Mouse (Mus musculus): ENCODE results near the gene Wnt5a. TPM values are rescaled to one million over a fixed set of nuclear protein-coding genes. Genes with fewer than 3 reads are reported as not detected.
A peak's percentile ranks its signal among the peaks of the same experiment; 100 is the strongest.

Wnt5a gene
- polyA plus RNA-seq, 1 experiment from 2014 or later, result 15.4 TPM

DNA sequence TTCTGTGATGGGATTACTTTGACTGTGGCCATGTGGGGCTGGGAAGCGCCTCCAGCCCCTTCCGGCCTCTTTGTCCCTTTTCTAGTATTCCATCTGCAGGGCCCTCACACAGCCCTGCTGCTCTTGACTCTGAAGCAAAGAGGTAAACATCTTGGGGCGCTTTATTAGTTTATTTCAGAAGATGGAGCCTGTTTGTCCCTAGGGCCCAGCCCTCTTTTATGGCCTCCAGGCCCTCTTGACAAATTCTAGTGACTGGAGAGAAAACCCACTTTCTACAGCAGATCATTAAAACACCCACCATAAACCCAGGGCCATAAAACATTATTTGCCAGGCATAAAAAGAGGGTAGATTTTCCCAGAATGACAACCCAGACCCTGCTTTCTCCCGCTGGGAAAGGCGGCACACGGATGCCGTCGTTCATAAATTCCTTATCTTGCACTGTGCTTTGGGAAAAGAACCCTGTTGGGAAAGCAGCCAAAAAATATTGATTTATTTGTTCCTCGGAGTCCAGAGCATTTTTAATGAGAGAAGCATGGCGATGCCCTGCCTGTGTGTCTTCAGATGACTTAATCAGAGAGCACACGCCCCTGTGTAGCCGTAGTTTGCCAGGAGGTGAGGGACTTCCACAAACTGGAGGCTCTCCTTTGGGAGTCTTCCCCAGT, 3.2 kb upstream of the Wnt5a start:
- Histone ChIP-seq H3K27ac (no peak overlapping the region), H3K4me3 (no peak overlapping the region), H3K4me2 (no peak overlapping the region), H3K9ac (no peak overlapping the region), H3K9me3 (no peaks in the 10 kb centered on the region), H3K4me1 (peaks cover 25% of the 10 kb centered on the region), H3K27me3 (replicated peaks) (peaks cover 18% of the 10 kb centered on the region), H3K36me3 (replicated peaks) (no peaks in the 10 kb centered on the region)
- WGBS, result 61% methylated on average over 12 of the region's 12 CpGs
- no peak for ATAC-seq (replicated peaks)

DNA sequence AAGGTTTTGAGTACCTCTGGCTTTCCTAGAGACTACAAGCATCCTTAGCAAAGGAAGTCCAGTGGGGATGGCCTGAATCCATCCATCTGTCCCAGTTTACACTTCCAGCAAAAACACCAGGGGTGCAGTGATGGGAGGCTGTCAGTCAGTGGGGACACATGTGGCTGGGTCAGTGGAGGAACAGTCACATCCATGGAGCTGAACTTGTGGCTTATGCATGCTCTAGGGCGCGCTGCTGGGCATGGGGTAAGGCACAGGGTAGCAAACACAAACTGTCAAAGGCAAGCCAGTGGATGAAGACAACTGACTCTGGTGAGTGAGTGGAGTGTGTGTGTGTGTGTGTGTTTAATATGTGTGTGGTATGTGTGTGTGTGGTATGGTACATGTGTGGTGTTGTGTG, 1.3 kb upstream of the Wnt5a start:
- Histone ChIP-seq H3K4me1 (peaks cover 38% of the 10 kb centered on the region), H3K9ac (no peak overlapping the region), H3K36me3 (replicated peaks) (no peaks in the 10 kb centered on the region), H3K4me3 (no peak overlapping the region), H3K27ac (no peak overlapping the region), H3K9me3 (no peaks in the 10 kb centered on the region), H3K27me3 (replicated peaks) (peaks cover 28% of the 10 kb centered on the region), H3K4me2 (no peak overlapping the region)
- WGBS, result 90% methylated on average over 2 of the region's 2 CpGs
- ATAC-seq (replicated peaks), result no peak

DNA sequence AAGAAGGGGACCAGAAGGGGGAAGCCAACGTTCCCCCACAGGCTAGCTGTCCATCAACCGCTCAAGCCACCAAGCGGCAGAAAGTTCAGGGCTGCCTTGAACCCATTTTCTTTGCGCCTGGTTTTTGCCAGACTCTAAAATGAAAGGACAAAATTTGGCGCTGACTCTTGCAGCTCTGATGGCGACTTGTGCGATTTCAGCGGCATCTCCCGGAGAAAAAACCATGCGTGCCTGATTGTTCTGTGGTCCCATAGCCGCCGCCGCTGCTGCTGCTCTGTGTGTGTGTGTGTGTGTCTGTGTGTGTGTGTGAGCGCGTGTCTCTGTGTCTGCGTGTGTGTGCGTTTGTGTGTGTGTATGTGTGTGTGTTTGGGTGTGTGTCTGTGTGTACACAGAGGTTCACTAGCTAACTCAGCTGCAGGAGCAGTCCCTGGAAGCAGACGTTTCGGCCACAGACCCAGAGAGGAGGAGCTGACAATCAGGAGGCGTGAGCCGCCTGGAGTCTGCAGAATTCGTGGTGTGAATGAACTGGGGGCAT, 568 bp downstream of the Wnt5a start:
- H3K36me3 ChIP-seq (replicated peaks), result no peaks in the 10 kb centered on the region
- H3K4me1 ChIP-seq, result peaks cover 53% of the 10 kb centered on the region
- H3K4me3 ChIP-seq, result peak overlapping the region; percentile 52
- WGBS, result 0% methylated on average over 22 of the region's 22 CpGs
- H3K9ac ChIP-seq, result peak overlapping the region; percentile 52
- peak overlapping the region; percentile 70 for H3K27ac ChIP-seq
- no peaks in the 10 kb centered on the region for H3K9me3 ChIP-seq
- peaks cover 42% of the 10 kb centered on the region for H3K27me3 ChIP-seq (replicated peaks)
- peak; percentile 51 for ATAC-seq (replicated peaks)
- H3K4me2 ChIP-seq, result peak overlapping the region; percentile 95

DNA sequence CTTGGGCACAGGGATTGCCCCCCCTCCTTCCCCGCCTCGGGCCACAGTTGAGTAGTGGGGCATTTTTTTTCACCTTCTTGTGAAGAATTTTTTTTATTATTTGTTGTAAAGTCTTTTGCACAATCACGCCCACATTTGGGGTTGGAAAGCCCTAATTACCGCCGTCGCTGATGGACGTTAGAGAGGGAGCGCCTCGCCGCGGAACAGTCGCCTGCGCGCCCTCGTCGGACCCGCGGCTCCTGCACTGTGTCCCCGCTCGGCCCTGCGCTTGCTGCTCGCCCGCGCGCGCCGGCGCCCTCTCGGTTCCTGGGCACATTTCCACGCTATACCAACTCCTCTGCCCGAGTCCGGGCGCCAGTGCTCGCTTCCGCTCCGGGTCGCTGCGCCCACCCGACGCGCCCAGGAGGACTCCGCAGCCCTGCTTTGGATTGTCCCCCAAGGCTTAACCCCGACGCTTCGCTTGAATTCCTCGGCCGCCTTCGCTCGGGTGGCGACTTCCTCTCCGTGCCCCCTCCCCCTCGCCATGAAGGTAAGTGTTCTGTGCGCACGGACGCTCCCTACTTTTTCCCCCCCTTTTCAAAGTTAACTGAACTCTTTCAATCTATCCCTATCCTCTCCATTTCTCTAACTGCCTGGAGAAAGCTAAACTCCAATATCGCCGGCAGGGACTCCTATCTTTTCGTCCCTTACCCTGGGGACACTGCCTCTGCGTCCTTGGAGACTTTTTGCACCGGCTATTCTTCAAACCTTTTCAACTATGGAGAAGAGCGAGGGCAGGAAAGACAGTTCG, 1.2 kb downstream of the Wnt5a start:
- under 1% methylated on average over 62 of the region's 62 CpGs for WGBS
- Histone ChIP-seq H3K27me3 (replicated peaks) (peaks cover 42% of the 10 kb centered on the region), H3K9ac (peak overlapping the region; percentile 52), H3K27ac (peak overlapping the region; percentile 70), H3K9me3 (no peaks in the 10 kb centered on the region), H3K4me2 (peak overlapping the region; percentile 95), H3K4me1 (peaks cover 60% of the 10 kb centered on the region), H3K36me3 (replicated peaks) (no peaks in the 10 kb centered on the region), H3K4me3 (peak overlapping the region; percentile 52)
- no peak; the same call in 1 of the 2 replicates for ATAC-seq (replicated peaks)

DNA sequence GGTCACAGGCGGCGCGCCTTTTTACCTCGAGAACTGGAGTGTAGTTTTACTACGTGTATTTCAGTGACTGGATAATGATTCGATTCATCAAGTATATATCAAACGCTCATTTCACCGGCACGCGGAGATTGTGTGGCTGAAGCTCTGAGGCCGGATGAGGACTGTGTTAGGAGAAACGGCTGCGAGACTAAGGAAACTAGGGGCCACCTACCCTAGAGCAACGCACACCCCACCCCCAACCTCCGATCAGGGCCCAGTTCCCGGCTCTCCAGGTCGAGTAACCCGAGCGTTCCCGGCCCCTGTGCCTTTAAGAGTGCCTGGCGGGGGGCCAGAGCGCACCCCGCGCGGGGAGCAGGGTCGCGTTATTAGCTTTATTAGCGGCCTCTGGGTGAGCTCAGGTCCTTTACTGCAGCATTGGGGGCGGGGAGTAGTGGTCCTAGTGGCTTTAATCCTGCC, 1.9 kb downstream of the Wnt5a start:
- peaks cover 66% of the 10 kb centered on the region for H3K4me1 ChIP-seq
- H3K27ac ChIP-seq, result peak overlapping the region; percentile 0; the same call in 1 of the 2 replicates
- no peak for ATAC-seq (replicated peaks)
- H3K27me3 ChIP-seq (replicated peaks), result peaks cover 45% of the 10 kb centered on the region
- no peaks in the 10 kb centered on the region for H3K9me3 ChIP-seq
- no peaks in the 10 kb centered on the region for H3K36me3 ChIP-seq (replicated peaks)
- peak overlapping the region; percentile 52 for H3K4me3 ChIP-seq
- H3K9ac ChIP-seq, result no peak overlapping the region; the same call in 1 of the 2 replicates
- peak overlapping the region; percentile 95 for H3K4me2 ChIP-seq
- WGBS, result under 1% methylated on average over 29 of the region's 29 CpGs

DNA sequence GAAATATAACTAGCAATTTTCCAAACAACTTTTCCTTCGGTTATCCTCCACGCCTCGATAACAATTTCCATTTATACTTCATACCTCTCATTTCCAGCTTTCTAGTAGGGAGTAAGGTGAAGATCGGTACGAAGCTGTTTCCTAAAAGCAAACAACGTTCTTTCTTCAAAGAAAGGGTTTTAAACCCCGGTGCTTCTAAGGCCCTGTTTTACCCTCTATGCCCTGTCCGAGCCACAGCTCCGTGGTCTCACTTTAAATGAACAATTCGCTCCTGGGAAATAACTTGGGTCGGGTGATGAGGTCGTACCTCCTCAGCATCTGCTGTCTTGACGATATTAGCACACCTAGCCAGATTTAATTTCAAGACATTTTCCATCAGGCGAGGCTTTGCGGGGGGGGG, 2.5 kb downstream of the Wnt5a start:
- peak overlapping the region; percentile 95 for H3K4me2 ChIP-seq
- no peak overlapping the region for H3K27ac ChIP-seq
- H3K4me3 ChIP-seq, result peak overlapping the region; percentile 52
- H3K4me1 ChIP-seq, result peaks cover 70% of the 10 kb centered on the region
- WGBS, result under 1% methylated on average over 15 of the region's 15 CpGs
- H3K9me3 ChIP-seq, result no peaks in the 10 kb centered on the region
- peaks cover 51% of the 10 kb centered on the region for H3K27me3 ChIP-seq (replicated peaks)
- no peak for ATAC-seq (replicated peaks)
- 0 out of 2 replicates have a peak overlapping the region, but pooled peaks have one; percentile 21 for H3K9ac ChIP-seq
- H3K36me3 ChIP-seq (replicated peaks), result no peaks in the 10 kb centered on the region

DNA sequence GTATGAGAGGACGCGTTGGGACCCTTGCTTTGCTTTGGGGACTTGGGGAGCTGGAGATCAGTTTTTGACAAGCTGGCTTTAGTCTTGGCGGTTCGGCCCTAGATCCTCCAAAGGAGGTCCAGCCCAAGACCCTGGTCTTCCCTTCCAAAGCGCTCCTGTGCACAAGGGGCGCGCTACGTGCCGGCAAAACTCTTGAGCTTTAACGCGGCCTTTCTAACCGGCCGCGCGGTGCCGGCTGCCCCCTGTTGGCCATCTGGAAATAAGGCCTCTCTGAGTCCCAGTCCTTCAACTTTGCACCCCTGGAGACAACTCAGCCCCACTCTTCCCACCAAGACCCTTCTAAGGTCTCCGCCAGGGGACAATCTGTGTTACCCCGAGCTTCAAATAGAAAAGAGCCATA, 2.9 kb downstream of the Wnt5a start:
- Histone ChIP-seq H3K36me3 (replicated peaks) (no peaks in the 10 kb centered on the region), H3K4me3 (peak overlapping the region; percentile 52), H3K9ac (peak overlapping the region; percentile 21; the same call in 1 of the 2 replicates), H3K27ac (no peak overlapping the region), H3K4me1 (peaks cover 70% of the 10 kb centered on the region), H3K4me2 (peak overlapping the region; percentile 95), H3K27me3 (replicated peaks) (peaks cover 53% of the 10 kb centered on the region), H3K9me3 (no peaks in the 10 kb centered on the region)
- peak; percentile 19; the same call in 1 of the 2 replicates for ATAC-seq (replicated peaks)
- under 1% methylated on average over 18 of the region's 18 CpGs for WGBS

DNA sequence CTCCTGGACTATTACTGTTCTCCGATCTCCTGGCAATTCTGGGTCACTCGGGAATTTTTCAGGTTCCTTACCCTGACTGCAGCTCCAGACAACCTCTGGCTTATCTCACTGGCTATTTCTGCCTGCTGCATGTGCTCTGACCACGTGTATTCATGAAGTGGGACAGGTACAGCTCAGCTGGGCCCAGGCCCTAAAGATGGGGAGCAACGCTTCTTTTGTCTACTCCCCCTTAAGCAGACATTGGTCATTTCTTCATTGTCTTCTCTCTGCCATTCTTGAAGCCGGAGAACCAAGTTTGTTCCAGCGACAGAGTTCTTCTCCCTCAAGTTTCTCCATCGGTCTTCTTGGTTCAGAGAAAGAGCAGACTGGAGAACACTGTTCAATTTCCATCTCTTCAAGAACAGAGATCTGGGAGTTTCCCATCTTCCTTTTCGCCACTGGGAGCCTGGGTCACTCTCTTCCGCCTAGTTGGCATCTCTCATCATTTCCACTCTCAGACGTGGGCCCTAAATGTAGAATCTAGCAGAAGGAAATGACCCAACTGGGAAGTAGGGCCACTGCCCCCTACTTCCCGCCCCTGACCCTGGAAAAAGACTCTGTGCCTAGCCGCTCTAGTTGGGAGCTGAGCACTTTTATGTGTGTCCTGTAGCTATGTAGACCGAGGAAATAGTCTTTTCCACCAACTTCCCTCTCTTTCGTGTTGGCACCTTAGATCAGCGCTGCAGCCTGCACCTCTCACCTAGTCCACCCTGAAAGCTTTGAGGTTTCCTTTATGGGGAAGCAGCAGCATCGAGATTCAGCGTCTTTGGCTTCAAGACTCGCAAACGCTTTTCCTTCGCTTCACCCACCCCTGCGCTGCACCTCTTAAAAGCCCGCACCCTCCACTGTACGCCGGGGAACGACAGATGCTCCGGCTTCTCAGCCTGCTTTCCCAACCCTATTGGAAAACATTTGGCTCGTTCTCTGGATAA, 4.0 kb downstream of the Wnt5a start:
- H3K36me3 ChIP-seq (replicated peaks), result no peaks in the 10 kb centered on the region
- H3K4me3 ChIP-seq, result peak overlapping the region; percentile 39
- WGBS, result 13% methylated on average over 27 of the region's 27 CpGs
- H3K27ac ChIP-seq, result peak overlapping the region; percentile 16; the same call in 1 of the 2 replicates
- H3K9ac ChIP-seq, result peak overlapping the region; percentile 36
- peak overlapping the region; percentile 95 for H3K4me2 ChIP-seq
- ATAC-seq (replicated peaks), result no peak
- H3K4me1 ChIP-seq, result peaks cover 70% of the 10 kb centered on the region
- peaks cover 53% of the 10 kb centered on the region for H3K27me3 ChIP-seq (replicated peaks)
- H3K9me3 ChIP-seq, result no peaks in the 10 kb centered on the region

DNA sequence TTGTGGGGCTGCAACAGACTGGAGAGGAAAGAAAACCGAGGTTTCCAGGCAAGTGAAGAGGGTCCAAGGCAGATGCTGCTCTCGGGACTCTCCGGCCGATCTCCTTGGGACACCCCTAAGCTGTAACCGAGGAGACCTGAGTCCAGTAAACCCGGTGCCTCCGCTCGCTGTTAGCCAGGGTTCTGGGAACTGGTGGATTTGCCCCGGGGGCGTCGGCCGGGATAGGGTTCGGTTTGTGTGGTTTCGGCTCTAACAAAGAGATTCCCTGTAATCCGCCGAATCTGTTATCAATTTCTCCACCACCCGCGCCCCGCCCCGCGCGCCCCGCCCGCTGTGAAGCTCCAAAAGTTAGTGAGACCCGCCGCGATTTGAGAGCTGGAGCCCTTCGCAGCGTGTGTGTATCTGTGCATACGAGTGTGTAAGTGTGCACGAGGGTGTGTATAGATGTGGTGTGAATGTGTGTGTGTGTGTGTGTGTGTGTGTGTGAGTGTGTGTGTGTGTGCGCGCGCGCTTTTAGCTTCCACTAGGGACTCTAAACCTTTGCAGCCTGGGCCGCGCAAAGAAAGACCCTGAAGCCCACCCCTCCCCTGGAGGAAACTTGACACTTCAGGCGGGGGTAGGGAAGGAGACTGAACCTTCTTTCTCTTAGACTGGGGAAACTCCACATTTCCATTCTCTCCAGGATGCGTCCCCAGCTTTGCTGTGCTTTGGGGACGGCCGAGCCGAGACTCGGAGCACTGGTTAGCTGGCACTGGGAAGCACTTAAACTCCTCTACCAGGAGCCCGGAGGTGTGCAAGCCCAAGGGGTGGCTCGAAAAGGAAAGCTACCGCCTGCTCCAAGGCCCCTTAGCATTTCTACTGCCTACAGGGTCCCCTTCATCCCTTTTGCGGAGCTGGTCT, 5.1 kb downstream of the Wnt5a start:
- 1% methylated on average over 47 of the region's 47 CpGs for WGBS
- Histone ChIP-seq H3K9me3 (no peaks in the 10 kb centered on the region), H3K36me3 (replicated peaks) (no peaks in the 10 kb centered on the region), H3K4me3 (peak overlapping the region; percentile 39), H3K9ac (peak overlapping the region; percentile 36), H3K27me3 (replicated peaks) (peaks cover 54% of the 10 kb centered on the region), H3K4me2 (peak overlapping the region; percentile 95), H3K27ac (peak overlapping the region; percentile 16; the same call in 1 of the 2 replicates), H3K4me1 (peaks cover 61% of the 10 kb centered on the region)
- no peak; the same call in 1 of the 2 replicates for ATAC-seq (replicated peaks)

DNA sequence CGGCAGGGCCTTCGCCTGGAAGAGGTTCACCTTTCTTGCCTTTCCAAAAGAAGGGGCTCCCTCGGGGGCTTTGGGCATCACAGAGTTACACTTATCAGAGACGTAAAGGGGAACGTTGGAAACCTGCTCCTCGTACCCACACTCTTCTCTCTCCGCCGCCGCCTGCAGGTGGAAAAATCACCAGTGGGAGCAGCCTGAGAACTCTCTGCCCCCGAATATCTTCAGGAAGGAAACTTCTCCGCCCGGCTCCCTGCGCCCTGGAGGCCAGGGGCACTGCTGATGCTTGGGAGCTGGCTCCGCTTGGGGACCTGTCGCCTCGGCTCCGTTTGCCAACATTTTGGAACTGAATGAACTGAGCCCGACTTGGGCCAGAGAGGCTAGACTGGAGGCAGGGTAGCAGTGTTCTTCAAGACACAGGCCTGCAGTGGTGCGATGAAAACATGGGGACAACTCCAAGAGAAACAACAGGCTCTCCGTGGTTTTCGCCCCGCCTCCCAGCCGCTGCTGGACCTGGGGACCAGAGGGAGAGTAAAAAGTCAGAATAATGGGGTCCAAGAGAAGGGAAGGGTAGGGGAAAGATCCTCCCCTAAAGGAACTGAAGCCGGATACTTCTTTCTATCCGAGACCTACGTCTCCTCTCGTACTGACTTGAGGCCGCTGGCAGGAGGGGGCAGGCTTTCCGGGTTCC, 5.9 kb downstream of the Wnt5a start:
- 0 out of 2 replicates have a peak overlapping the region, but pooled peaks have one; percentile 2 for H3K27ac ChIP-seq
- no peak for ATAC-seq (replicated peaks)
- 3% methylated on average over 29 of the region's 29 CpGs for WGBS
- H3K4me1 ChIP-seq, result peaks cover 54% of the 10 kb centered on the region
- H3K9ac ChIP-seq, result peak overlapping the region; percentile 35
- no peaks in the 10 kb centered on the region for H3K36me3 ChIP-seq (replicated peaks)
- H3K27me3 ChIP-seq (replicated peaks), result peaks cover 58% of the 10 kb centered on the region
- peak overlapping the region; percentile 39 for H3K4me3 ChIP-seq
- peak overlapping the region; percentile 95 for H3K4me2 ChIP-seq
- no peaks in the 10 kb centered on the region for H3K9me3 ChIP-seq
